Mouse (Mus musculus) brain, embryonic 18.5 days (tissue): ENCODE data around the gene Ewsr1.

Source experiments
- DNase-seq: peaks from one replicate; pipeline ENCODE4 v3.0.0-alpha.2; 2012; ENCODE audit warnings: low read depth, low spot score

Gene Ewsr1

DNA sequence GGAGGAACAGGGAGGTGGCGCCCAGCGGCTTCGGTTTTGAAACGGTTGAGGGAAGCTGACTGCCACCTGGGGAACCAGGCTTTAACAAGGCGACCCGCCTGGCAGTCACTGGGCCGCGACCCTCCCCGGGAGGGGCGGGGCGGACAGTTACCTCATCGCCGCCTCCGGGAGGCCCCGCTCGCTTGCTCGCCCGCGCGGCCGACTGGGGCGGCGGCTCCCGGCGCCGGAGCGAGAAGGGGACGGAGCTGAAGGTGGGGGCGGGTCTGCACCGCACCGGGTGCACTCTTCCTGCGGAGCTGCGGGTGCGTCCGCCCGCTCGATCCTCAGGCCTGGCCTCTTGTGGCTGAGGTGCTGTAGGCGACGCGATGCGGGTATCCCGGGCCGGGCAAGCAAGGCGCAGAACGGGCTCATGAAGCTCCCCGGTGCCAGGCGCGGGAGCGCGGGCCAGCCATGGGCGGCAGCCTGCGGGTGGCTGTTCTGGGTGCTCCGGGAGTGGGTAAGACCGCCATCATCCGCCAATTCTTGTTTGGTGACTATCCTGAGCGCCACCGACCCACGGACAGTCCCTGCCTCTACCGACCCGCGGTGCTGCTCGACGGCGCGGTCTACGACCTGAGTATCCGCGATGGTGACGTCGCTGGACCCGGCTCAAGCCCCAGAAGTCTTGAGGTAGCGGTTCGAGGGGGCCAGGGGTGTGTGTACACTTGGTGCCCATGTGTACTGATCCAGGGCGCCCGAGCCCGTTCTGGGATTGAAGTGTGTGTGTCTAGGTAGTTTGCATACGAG lies 41.0 kb downstream of the Ewsr1 start, which contains the start of gene Rasl10a:
Rasl10a (plus strand) TSS at position 273 of the 786 bp plus-strand sequence.
- no peak for DNase-seq

DNA sequence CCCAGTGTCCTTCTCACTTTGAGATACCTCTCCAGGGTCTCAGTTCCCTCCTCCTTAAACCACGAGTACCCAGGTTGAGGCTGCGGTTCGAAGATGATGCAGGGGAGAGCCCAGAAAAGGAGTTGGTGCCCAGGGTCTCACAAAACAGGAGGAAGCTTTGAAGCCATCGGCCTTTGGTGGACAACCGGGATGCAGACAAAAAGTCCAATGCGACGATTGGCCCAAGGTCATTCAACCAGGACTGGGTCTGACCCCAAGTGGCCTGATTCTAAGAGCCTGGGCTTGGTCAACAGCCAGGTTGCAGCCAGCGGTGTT lies 41.6 kb downstream of the Ewsr1 start:
- no peak for DNase-seq

DNA sequence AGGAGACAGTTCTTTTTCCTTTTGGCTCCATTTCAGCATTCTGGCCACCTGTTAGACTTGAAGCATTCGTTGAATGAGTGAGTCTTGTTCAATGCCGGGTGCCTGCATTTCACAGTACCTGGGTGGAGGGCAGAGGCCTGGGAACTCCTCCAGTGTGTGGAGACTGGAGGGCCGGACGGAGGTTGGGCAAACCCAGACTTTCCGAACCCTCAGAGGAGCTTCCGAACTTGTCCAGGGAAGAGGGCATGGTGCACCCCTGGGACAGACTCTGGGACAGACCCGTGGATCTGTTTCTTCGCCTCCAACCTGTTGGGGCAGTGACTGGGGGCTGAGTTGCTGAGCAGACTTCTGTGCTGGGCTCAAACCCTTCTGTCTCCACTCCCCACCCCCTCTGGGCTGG lies 42.0 kb downstream of the Ewsr1 start:
- no peak for DNase-seq

DNA sequence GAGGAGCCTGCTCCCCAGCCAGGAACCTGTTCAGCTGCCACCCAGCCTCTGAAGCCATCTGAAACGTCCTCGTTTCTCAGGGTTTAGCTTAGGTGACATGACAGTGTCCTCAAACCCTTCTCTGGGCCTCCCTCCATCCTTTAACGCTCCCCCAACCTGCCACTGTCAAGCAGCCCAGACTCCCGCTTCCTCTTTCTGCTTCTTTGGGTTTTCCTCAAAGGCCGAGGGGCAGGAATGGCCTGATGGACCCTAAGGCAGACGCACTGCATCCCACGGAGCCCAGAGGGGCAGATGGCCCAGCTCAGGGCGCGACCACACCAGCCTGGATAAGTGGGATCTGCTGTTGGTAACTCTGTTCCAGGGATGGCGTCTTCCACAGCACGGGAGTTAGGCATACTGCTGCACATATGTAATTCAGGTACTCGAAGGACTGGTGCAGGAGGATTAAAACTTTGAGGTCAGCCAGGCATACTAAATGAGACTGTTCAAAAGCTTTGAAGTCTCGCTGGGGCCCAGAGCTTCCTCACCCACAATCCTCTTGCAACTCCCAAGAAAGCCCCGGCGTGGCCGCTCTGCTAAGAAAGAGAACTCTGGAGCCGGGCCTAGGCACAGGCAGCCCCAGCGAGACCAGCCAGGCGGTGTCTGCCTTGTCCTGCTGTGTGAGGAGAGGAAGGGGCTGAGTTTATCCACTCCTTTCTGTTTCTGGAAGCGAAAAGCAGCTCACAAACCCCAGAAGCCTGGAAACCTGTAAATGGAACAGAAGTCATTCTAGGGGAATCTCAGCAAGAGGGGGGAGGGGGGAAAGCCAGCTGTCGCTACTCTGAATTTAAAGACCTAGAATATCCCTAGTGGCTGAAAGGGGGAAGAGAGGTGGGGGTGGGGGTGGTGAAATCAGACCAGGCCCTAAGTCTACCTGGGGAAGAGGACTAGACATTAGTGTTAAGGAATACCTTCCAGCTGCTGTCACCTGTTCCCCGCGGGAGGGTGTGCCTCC lies 42.8 kb downstream of the Ewsr1 start:
- DNase-seq = no peak

DNA sequence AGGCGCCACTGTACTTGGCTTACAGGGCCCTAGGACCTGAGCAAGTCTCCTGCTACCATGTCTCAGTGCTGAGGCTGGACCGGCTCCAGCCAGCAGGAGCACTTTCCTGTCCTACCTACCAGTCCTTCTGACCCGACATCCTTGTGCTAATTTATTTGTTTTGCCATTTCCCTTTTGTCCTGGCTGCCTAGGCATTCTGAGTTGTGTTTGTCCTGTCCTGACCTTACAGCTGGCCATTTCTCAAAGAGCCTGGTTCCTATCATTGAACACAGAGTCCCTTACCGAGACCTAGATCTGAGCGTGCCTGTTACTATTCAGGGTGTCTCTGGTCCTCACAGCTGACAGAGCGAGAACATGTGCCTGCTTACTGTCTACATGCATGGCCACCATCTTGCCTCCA lies 44.2 kb downstream of the Ewsr1 start:
- no peak for DNase-seq

DNA sequence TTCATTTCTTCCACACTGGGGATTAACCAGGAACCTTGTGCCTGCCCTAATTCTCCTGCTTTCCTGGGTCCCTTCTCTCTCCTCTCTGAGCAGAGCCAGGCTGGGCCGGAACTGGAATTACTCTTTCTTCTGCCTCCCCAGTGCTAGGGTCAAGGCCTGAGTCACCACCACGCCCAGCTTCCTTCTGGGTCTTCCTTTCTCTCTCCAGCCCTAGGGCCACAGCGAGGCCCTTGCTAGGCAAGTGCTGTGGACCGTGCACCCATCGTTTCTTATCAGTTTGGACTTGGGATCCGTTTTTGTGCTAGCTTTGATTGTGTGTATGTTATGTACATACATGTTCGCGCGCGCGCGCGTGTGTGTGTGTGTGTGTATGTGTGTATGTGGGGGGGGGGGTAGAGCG lies 44.9 kb downstream of the Ewsr1 start:
- no peak for DNase-seq

DNA sequence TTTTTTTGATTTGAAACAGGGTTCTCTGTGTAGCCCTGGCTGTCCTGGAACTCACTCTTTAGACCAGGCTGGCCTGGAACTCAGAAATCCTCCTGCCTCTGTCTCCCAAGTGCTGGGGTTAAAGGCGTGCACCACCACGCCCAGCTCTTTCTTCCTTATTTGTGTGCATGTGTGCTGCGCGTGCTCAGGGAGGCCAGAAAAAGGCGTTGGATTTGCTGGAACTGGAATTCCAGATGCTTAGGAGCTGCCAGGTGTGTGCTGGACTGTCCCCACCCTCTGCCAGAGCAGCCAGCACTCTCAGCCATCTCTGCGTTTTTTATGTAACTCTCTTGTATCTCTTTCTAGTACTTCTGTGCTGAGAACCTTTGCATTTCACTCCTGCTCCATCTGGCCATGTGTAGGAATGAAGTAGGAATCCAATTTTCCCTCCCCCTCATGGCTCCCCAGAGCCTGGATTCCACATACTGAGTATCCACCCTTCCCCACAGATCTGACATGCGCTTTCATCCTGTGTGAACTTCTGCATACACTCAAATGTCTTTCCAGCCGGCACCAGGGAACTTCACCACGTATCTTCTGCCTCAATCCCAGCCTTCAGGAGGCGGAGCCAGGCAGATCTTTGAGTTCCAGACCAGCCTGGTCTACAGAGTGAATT lies 46.7 kb downstream of the Ewsr1 start:
- no peak for DNase-seq

DNA sequence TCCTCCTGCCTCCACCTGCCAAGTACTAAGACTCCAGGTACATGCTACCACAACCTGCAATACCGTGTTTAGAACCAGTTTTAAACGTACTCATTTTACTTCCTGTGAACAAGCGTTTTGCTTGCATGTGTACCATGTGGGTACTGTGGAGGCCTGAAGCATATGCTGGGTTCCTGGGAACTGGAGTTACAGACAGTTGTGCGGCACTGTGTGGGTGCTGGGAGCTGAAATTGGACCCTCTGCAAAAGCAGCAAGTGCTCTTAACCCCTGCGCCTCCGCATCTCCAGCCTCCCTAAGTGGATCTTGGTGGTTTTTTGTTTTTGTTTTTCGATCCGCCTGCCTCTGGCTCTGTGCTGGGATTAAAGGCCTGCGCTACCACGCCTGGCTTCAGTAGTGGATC lies 47.4 kb downstream of the Ewsr1 start:
- DNase-seq = no peak

DNA sequence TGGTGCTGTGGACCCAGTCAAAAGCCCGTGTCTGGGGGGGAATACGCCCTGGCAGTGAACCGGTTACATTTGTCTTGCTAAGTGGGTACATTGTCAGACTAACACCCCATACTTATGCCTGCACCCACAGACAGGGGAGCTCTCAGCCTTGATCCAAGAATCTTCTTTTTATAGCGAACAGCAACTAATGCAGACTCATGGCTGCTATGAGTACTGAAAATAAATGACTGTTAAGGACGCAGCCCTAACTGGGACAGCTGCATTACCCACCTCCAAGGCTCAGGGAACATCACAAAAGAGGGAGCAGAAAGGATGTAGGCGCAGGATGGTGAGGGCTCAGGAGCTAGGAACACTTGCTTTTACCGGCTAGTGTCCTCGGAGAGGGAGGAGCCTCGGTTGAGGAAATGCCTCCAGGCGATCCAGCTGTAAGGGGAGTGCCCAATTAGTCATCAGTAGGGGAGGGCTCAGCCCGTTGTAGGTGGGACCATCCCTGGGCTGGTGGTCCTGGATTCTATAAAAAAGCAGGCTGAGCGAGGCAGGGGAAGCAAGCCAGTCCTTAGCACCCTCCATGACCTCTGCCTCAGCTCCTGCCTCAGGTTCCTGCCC lies 52.6 kb downstream of the Ewsr1 start:
- DNase-seq = no peak

DNA sequence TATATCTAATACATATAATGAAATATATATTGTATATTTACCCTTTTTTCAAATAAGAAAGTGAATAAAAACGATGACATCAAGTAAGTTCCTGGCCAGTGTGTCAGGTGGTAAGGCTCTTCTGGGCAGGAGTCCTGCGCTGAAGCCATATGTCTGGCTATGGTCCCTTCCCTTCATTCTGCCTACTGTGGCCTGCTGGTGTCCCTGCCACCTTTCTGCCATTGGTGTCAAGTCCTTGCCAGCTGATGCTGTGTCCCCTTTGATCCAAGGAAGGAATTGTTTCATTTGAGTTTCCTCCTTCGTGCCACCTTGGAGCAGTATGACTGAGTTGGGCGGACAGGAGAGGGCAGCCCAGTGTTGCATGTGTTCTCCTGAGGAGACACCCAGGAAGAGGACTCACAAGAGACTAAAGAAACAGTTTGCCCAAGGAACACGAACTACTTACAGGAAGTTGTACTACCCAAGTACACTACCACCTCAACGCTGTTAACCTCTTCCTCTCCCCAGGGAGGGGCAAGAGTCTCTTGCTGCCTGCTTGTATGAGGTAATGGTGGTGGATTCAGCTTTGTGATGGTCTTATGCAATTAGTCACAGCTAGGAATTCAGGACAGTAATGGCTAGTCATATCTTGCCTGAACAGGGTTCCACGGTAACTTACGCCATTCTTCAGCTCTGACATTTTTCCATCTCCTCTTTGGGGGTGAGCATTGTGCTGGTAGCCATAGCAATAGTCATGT lies 56.3 kb downstream of the Ewsr1 start:
- DNase-seq = no peak

DNA sequence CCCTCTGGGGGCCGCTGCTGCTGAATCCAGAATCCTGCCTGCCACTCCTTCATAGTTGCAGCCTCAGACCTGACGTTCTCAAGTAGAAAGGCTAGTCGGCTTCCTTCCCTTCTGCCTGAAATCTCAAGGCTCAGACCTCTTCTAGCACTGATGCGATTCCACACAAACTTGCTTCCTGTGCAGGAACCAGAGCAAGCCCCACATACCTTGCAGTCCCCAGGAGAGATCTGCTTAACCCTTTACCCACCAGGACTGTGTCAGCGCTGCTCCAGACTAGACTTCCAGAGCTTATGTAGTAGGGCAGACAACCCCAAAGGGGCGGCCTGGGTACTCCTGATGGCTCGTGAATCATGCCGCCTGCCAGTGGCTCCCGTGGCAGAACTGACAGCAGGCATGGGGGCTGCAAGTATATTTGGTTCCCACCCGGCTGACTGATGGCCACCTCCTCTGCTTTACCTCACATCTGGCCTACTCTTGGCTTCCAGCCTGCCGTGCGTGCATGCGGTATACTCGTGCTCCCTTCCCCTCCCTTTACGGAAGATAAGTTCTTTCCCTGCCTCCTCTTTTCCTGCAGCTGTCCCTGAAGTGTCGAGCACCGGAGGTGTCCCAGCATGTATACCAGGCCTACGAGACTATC lies 57.8 kb downstream of the Ewsr1 start:
- no peak for DNase-seq

DNA sequence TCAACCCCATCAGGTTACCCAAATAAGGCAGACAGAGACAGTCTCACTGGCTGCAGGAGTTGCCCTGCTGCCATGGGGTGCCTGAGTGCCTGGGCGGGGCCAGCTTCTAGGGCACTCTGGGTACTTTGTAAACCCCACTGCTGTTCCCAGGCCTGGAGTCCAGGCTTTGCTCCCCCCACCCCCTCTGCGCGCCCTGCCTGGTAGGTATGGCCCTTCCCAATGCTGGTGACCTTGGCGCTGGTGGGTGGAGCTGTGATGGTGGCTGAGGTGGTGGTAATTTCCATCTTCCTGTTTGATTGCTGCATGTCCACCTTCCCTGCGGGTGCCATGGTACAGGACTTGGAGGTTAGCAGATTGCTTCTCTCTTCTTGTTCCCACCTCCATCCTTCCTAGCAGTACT lies 58.5 kb downstream of the Ewsr1 start:
- no peak for DNase-seq

DNA sequence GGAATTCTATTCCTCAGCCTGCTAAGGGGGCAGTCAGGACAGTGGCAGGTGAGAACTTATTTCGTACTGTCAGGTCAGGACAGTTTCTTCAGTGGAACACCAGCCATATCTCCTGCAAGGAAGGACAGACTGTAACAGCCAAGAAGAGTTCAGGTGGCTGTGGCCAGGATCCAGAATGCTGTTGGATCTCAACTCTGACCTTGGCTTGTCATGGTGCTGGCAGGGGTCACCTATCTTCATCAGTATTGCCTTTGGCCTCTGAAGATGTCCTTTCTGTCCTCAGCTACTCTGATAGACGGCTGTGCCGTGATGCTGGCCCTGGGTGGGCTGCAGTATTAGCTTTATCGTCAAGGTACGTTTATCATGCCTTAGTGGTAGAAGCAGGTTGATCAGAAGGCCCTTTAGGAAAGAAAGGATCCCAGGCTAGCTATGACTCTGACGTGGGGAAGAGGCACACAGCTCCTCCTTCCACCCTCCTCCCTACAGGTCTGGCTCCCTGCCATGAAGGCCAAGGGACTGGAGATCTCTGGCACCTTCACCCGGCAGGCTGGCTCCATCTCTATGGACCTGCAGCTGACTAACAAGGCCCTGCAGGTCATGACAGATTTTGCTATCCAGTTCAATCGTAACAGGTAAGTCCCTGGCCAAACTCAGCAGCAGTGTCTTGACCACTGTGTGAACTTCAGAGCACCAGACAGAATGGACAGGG lies 61.8 kb downstream of the Ewsr1 start:
- DNase-seq = no peak

DNA sequence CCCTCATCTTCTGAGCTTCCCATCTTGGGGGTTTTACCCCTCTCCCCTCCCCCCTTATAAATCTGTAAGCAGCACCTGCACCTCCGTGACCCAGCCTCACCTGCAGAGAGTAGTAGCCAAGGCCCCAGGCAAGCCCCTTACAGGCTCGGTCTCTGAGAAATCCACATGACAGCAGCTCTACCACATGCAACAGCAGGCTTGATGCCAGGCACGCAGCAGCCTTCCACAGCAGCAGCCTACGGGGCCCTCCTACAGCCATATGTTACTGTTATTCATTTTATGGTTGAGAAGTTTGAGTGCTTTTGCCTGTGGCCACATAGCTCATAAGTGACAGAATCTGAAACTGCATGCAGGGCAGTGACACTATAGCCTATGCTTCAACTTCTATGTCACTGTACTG lies 63.6 kb downstream of the Ewsr1 start:
- no peak for DNase-seq

DNA sequence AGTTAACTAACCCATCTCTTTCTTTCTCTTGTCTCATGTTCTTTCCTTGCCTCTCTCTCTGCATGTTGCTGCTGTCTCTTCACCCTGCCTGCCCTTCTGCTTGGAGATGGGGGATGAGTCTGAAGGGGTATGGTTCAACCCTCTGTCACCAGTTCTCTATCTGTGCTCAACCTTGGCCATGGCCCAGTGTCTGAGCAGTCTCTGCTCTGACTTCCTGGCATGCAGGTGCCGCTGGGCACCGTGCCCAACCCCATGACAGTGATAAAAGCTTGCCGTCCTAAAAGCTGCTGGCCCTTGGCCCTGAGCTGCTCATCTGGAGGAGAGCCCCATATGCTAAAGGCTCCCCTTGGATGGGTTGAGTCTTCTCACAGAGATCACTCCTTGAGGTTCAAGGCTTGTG lies 65.9 kb downstream of the Ewsr1 start:
- no peak for DNase-seq

DNA sequence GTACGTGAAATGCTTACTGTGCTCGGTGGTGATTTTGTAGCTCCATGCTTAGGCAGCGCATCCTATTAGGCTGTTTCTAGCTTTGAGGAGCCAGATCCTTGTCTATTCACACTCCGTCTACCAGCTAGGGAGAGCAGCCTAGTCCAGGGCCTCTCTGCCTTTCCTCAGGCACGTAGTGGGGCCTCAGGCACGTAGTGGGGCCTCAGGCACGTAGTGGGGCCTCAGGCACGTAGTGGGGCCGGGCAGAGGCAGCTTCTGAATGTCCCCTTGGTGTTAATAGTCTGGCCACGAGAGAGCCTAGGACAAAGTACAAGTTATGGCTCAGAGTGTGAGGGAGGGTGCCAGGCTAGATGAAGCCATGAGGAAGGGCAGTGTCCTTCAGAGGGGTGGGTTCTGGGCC lies 66.4 kb downstream of the Ewsr1 start:
- DNase-seq = no peak

DNA sequence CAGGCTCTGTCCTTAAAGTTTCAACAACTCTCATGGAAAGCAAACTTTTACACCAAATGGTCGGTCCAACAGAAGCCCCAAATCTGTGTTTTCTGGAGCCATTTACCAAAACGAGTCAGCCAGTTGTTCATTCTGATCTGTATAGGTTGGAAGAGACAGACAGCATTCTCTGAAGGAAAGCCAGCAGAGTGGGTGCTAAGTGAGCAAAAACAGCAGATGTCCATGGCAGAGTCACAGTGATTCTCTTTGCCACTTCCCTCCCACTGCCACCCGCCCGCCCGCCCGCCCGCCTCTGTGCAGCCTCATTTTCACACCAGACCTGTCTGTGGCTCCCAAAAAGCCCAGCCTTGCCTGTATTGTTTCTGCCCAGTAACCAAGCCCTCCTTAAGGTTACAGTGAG lies 70.8 kb downstream of the Ewsr1 start:
- DNase-seq = no peak

DNA sequence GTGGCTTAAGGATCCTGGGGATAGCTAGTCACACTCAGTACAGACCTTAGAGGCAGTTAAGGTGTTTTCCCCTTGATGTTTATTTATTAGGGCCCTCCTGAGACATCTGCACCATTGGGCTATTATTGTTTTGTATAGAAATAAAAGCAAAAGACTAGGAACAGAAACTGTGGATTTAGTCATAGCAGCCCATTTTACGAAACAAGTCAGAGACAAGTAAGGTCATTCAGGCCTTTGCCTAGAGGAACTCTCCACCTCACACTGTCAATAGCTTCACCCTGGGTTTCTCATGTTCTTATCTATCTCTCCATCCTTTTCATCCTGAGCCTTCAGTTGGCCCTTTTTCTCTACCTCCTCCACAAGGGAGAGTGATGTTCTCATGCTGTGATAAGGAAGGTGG lies 74.0 kb downstream of the Ewsr1 start:
- DNase-seq = no peak
